Mouse (Mus musculus): ENCODE data around the gene Rbm8a. TPM values are rescaled to one million over a fixed set of nuclear protein-coding genes. Genes with fewer than 3 reads are reported as not detected.
A peak's percentile ranks its signal among the peaks of the same experiment; 100 is the strongest.

Gene Rbm8a
- total RNA-seq (2021), result 10 to 100 TPM; 36.6 to 44.1 TPM
- long read RNA-seq, experiment 1, transcript Rbm8a-202 (6 exons, 2,604 nt), result major isoform, 20 of 52 reads
- long read RNA-seq, experiment 1, transcript Rbm8a-201 (6 exons, 2,608 nt), result minor isoform, 19 of 52 reads
- long read RNA-seq, experiment 1, partial matches to known transcripts, result 4 of 52 reads
- long read RNA-seq, experiment 1, other reads (novel, unspliced or antisense), result 7 of 52 reads
- long read RNA-seq, experiment 2, transcript Rbm8a-201 (6 exons, 2,608 nt), result major isoform, 19 of 38 reads
- long read RNA-seq, experiment 2, transcript Rbm8a-202 (6 exons, 2,604 nt), result minor isoform, 12 of 38 reads
- long read RNA-seq, experiment 2, partial matches to known transcripts, result 1 of 38 reads
- long read RNA-seq, experiment 2, other reads (novel, unspliced or antisense), result 6 of 38 reads

GRCm38 (mm10) chr3:96629729-96630600 is at the start of gene Rbm8a:
TSS of gene Rbm8a (plus strand) at chr3:96629933.
- peak; percentile 94 for DNase-seq
- intact Hi-C loops (cut with DNase I; ENCODE audit: low total_unique reads), result loop anchor here (5.0 kb wide), 1 partner anchor 33 kb away; the partner anchor contains the start of gene Ankrd34a

GRCm38 (mm10) chr3:96581141-96581540 is 48.6 kb upstream of the Rbm8a start:
- DNase-seq, result no peak
- intact Hi-C loops (cut with DNase I; ENCODE audit: low total_unique reads), result loop anchor here (2.0 kb wide), 1 partner anchor 32 kb away; no protein-coding TSS in a partner anchor

GRCm38 (mm10) chr3:96581771-96582515 is 47.8 kb upstream of the Rbm8a start:
- no peak for DNase-seq
- intact Hi-C loops (cut with DNase I; ENCODE audit: low total_unique reads), result loop anchor here (2.0 kb wide), 1 partner anchor 33 kb away; no protein-coding TSS in a partner anchor

- intact Hi-C loops (cut with DNase I; ENCODE audit: low total_unique reads), result no loop called here
- DNase-seq, result no peak
Measured at GRCm38 (mm10) chr3:96583386-96583785, 46.3 kb upstream of the Rbm8a start.

GRCm38 (mm10) chr3:96590657-96591056 is 39.1 kb upstream of the Rbm8a start:
- DNase-seq, result no peak
- intact Hi-C loops (cut with DNase I; ENCODE audit: low total_unique reads), result no loop called here

GRCm38 (mm10) chr3:96593374-96593773 is 36.4 kb upstream of the Rbm8a start:
- intact Hi-C loops (cut with DNase I; ENCODE audit: low total_unique reads), result no loop called here
- no peak for DNase-seq

- DNase-seq, result peak; percentile 94
- intact Hi-C loops (cut with DNase I; ENCODE audit: low total_unique reads), result no loop called here
Measured at GRCm38 (mm10) chr3:96593790-96594560, 35.8 kb upstream of the Rbm8a start, which contains the start of gene Polr3gl. TSS of gene Polr3gl (minus strand) at chr3:96594181.

GRCm38 (mm10) chr3:96594851-96595250 is 34.9 kb upstream of the Rbm8a start:
- intact Hi-C loops (cut with DNase I; ENCODE audit: low total_unique reads), result loop anchor here (5.0 kb wide), 1 partner anchor 37 kb away; no protein-coding TSS in a partner anchor
- no peak for DNase-seq

- intact Hi-C loops (cut with DNase I; ENCODE audit: low total_unique reads), result loop anchor here (5.0 kb wide), 1 partner anchor 37 kb away; no protein-coding TSS in a partner anchor
- no peak for DNase-seq
Measured at GRCm38 (mm10) chr3:96595661-96596060, 34.1 kb upstream of the Rbm8a start.

- DNase-seq, result peak; percentile 63
- intact Hi-C loops (cut with DNase I; ENCODE audit: low total_unique reads), result loop anchor here (5.0 kb wide), 1 partner anchor 36 kb away; no protein-coding TSS in a partner anchor
Measured at GRCm38 (mm10) chr3:96596228-96596707, 33.5 kb upstream of the Rbm8a start, which contains the start of gene Ankrd34a. TSS of gene Ankrd34a (plus strand) at chr3:96596636.

GRCm38 (mm10) chr3:96596855-96597254 is 32.9 kb upstream of the Rbm8a start:
- intact Hi-C loops (cut with DNase I; ENCODE audit: low total_unique reads), result loop anchor here (5.0 kb wide), 1 partner anchor 35 kb away; no protein-coding TSS in a partner anchor
- no peak for DNase-seq

- DNase-seq, result peak; percentile 20
- intact Hi-C loops (cut with DNase I; ENCODE audit: low total_unique reads), result loop anchor here (5.0 kb wide), 1 partner anchor 35 kb away; no protein-coding TSS in a partner anchor
Measured at GRCm38 (mm10) chr3:96597435-96597891, 32.3 kb upstream of the Rbm8a start.

GRCm38 (mm10) chr3:96598156-96599068 is 31.3 kb upstream of the Rbm8a start:
- DNase-seq, result peak; percentile 75
- intact Hi-C loops (cut with DNase I; ENCODE audit: low total_unique reads), result loop anchor here (5.0 kb wide), 1 partner anchor 34 kb away; no protein-coding TSS in a partner anchor

GRCm38 (mm10) chr3:96599069-96599393 is 30.7 kb upstream of the Rbm8a start:
- intact Hi-C loops (cut with DNase I; ENCODE audit: low total_unique reads), result loop anchor here (5.0 kb wide), 1 partner anchor 33 kb away; no protein-coding TSS in a partner anchor

GRCm38 (mm10) chr3:96599411-96599810 is 30.3 kb upstream of the Rbm8a start:
- intact Hi-C loops (cut with DNase I; ENCODE audit: low total_unique reads), result loop anchor here (5.0 kb wide), 1 partner anchor 33 kb away; no protein-coding TSS in a partner anchor
- DNase-seq, result no peak

More at GRCm38 (mm10) chr3:96599069-96599393, 30.7 kb upstream of the Rbm8a start:
- no peak for DNase-seq

- intact Hi-C loops (cut with DNase I; ENCODE audit: low total_unique reads), result no loop called here
- DNase-seq, result peak; percentile 95
Measured at GRCm38 (mm10) chr3:96600639-96601250, 29.0 kb upstream of the Rbm8a start, which contains the start of gene Lix1l. TSS of gene Lix1l (plus strand) at chr3:96601149.

Measured in gastrocnemius, postnatal 14 days (tissue).